Mouse (Mus musculus): ENCODE data around the gene Slc6a8. TPM values are rescaled to one million over a fixed set of nuclear protein-coding genes. Genes with fewer than 3 reads are reported as not detected.

The Slc6a8 gene
- 1 to 10 TPM in 1 of 3 experiments, under 1 TPM in 2; 0.82 to 1.2 (median 0.86) TPM for polyA plus RNA-seq (2017; shearing (Covaris generic))

DNA sequence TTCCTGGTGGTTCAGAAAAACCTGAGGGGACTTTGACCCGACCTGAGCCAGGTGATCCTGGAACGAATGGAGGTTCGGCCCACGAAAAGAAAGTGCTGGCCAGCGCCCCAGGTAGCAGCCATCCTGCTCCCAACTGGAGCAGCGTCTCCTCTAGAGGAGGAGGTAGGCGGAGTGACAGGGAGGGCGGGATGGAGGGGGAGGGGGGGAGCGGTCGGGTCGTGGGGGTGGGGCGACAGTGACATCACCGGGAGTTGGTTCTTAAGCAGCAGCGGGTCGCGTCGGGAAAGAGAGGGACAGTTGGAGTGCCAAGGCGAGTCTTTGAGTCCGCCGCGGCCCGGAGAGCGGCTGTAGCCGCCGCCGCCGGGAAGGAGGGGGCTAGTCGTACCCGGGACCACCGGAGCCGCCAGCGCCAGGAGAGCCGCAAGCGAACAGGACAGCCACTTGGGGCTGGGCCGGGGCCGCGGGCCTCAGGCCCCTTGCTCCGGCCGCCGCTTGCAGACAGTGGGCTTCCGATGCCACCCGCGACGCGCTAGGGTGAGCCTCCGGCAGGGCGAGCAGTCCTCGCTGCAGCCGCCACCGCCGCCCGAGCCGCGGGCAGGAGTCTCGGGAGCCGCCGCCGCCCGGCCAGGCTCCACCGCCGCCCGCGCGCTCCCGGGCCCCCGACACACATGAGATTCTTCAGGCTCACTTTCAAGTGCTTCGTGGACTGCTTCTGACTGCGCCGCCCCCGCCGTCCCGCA lies at the start of gene Slc6a8:
Gene Slc6a8, plus strand, starts transcription at position 272 of the 740 bp plus-strand sequence.
- peak; percentile 29 for ATAC-seq

DNA sequence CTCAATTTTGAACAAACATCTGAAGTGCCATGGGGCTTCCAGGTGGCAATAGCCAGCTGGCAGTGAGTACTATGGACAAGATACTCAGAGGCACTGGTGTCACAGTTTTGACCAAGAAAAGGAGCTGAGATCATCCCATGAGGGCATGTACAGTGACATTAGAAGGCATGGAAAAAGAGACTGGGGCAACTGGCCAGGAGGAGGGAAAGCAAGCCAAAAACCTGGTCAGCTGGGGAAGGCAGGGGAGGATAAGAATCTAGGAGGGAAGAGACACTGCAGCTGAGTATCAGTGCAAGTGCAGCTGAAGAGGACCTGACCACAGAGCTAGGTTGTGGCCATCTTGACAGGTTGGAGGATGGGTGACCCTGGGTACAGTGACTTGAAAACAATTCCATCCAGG lies 46.0 kb upstream of the Slc6a8 start:
- no peak for ATAC-seq

DNA sequence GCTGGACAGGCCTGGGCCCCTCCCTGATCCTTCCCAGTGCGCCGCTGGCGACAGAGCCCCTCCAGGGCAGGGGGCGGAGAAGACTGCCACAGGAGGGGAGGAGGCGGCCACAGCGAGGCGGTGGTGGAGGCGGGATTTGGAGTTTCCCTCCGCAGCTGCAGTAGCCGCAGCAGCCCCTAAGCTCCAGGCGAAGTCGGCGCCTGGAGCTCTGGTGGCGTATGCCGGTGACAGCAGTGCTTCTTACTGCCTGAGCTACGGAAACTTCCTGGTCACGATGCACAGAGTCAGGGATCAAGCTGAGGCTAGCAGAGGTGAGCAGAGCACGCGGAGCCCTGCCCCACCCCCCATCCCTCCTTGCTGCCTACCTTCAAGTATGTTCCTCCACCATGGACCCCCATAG lies 37.5 kb upstream of the Slc6a8 start:
- peak; percentile 38 for ATAC-seq

DNA sequence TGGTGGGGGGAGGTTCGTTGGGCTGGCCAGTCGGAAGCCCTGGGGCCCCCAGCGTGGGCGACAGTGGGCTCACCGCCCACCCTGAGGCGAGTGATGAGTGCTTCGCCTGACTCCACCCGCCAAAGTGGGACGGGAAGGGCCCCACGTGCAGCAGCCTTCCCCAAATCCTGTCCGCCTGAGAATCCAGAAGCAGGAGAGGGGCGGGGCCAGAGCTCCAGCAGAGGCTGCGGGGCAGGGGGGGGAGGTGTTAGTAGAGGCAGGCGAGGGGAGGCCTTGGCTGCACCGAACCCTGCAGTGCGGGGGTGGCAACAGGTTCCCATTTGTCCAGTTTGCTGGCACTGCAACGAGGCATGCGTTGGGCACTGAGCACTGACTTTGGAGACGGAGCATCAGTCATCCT lies 35.5 kb upstream of the Slc6a8 start:
- ATAC-seq: no peak

DNA sequence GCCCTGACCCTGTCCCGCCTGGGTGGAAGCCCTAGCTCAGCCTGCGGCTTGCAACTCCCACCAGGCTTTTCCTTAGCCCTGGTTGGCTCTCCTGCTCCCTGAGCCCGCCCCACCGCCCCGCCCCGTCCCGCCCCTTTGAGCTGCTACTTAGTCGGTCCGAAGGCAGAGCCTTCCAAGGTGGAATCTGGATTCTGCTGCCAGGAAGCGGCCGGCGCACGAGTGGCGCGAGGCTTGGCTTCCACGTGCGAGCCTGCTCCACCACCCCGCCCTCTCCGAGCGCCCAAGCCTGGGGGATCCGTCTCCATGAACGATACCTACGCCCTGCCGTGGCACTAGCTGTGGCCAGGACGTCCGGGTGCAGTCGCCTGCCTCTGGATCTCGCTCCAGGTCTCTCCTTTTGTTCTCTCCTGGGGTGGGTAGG lies 33.7 kb upstream of the Slc6a8 start, which contains the start of gene Dusp9:
Gene Dusp9, plus strand, starts transcription at position 165 of the 421 bp plus-strand sequence.
- peak; percentile 41 for ATAC-seq

DNA sequence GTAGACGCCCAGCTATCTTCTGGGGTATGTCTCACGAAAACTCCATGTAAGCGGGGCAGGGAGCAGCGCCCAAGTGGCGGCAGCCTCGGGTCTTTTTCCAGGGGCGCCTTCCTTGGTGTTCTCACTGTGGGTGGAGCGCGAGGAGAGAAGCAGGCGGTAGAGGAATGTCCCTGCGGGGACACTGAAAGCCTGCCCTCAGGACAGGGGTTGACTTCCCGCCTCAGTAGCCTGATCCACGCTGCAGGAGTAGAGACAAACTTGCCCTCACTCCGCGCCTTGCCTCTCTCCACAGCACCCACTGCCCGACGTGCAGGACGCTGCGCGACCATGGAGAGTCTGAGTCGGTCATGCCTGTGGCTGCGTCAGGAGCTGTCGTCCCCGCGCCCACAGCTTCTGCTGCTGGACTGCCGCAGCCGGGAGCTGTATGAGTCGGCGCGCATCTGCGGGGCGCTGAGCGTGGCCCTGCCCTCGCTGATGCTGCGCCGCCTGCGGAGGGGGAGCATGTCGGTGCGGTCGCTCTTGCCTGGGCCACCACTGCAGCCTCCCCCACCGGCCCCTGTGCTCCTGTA lies 33.0 kb upstream of the Slc6a8 start:
- no peak for ATAC-seq

DNA sequence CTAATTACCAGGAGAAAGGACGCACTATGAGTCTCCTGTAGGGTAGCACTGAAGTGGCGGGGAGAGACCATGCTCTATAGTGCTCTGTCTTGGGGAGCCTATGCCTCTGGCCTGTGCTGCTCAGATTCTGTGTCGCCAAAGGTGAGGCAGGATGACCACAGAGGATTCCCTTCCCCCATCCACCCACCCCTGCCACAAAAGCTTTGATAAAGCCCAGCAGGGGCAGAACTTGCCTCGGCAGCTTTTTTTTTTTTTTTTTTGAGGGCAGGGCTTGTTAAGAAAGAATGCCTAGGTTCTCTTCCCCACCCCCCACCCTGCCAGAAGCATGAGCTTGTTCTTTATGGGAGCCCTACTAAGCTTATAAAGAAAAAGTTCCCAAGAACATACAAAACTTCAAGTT lies 27.8 kb upstream of the Slc6a8 start:
- no peak for ATAC-seq

DNA sequence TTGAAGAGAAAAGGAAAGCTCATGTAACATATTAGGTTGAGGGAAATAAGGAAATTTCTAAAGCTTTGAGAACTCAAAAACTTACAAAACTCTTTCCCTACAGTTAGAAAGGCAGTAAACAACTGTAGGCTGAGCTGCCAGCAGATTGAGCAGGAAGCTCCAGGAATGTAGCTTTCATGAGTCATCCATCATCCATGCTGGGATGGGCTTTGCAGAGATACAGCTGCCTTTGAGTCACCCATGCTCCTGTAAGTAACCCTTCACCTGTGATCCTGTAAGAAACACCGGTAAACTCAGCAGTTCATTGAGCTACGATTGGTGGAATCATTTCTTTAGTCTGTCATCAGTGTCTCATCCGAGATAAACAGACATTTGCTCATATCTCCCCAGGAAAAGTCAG lies 22.1 kb upstream of the Slc6a8 start:
- no peak for ATAC-seq

DNA sequence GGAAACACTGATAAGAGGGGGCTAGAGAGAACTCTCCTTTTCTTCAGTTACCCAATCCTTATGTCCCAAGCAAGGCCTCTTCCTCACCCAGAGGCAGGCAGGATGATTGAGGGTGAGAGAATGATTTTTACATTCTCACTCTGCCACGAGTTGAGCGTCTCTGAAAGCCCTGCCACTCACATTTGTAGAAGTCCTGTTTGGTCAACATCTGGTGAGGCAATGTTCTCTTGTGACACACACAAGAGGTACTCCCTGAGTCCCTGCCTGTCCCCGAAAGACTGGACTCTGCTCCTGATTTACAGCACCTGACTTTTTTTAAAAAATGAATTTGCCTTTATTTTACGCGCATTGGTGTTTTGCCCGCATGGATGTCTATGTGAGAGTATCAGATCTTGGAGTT lies 19.6 kb upstream of the Slc6a8 start:
- no peak for ATAC-seq

DNA sequence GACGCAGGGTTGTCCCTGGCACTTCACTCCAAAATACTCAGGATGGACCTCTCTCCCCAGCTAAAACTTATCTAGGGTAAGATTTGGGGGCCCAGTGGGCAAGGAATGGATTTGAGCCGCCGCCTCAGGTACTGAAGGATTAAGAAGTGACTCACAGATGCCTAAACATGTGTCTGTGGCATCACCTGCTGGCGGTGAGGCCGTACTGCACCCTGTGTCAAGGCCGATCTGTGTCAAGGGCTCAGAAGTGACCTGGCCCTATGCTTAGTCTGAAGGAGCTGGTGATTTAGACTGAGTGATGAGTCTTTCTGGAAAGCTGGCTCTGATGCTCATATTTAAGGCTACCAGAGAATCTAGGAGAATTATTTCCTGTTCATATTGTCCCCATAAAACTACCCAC lies 18.8 kb upstream of the Slc6a8 start:
- peak; percentile 82 for ATAC-seq

DNA sequence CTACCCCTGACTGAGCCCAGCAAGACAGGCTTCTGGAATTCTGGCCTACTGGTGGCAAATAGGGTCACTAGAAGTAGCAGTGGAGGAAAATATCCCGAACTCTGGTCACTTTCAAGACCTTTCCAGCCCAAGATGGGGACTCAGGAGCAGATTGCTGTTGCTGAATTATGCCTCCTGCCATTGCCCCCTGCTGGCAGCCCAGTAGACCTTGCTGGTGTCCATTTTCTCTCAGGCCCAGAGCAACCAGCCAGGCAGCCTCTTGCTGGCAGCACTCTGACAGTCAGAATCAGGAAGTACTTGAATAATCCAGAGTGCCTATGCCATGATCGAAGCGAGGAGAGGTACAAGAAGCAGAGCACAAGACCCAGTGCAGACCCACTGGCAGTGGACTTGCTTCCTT lies 17.4 kb upstream of the Slc6a8 start:
- ATAC-seq: no peak

DNA sequence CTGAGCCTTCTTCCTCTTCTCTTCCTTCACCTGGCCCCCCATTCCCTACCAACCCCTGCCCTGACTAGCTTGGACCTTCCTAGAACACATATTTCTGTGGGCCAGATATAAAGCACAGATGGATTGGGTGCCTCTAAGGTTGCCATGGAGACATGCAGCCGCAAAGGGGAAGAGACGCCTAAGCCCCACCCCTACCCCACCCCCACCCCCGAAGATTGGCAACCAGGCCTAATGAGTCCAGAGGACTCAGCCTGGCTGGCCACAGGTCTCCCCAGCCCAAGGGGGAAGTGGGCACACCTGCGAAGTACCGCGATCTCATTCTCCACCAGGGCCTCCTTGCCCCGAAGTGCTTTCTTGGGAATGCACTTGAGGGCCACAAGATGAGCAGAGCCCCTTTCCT lies 14.6 kb upstream of the Slc6a8 start:
- ATAC-seq: no peak

DNA sequence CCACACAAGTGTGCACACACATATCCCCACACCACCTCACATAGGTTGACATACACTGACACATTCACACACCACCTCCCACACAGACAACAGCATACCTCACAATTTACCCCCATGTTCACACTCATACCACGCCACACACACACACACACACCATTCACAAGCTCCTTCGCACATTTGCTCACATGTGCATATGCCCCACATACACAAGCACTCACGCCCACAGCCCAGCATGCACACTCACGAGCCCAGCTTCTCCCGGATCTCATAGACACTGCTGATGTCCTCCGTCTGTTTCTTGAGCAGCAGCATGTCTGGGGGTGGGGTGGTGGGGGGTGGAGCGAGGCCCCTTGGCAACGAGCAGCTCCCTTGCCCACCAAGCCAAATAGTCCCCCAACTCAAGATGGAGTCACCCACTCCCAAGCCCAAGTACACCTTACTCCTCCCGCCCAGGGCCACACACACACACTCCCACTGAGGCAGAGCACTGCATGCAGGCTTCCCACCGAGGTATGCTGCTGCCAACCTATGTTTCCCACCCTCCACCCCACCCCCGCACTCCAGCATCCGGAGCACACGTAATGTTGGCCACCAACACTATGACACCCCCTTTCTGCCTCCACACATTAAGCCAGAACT lies 13.9 kb upstream of the Slc6a8 start:
- no peak for ATAC-seq

DNA sequence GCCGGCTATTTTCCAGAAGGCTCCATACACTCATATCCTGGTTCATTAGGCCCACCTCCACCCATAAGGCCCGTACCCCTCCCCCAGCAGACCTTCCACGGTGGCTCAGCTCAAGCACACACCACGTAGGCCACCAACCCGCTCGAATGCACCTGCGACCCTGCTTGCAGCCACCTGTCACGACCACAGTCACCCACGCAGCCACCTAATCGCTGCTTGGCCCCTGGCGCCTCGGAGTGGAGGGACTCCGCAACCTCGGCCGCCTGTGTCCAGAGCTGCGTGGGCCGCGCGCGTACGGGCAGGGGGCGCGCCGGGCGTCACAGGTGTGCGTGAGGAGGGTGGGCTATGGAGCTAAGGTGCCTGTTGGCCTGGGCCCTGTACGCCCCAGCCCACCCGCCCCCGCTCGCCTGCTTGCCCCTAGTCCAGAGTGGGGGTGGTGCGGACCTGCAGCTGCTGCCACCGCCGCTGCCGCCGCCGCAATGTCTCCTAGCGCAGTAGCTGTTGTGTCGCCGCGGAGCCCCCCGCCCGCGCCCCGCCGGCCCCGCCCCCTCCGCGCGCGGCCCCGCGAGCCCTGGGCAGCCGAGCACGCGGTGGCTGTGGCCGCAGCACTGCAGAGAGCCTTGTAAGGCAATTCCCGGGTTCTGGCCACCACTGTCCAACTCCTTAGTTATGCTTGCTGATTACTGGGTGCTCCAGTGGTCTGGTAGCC lies 13.2 kb upstream of the Slc6a8 start, which contains the start of gene Pnck:
Gene Pnck, minus strand, starts transcription at position 543 of the 709 bp plus-strand sequence.
- ATAC-seq: peak; percentile 50

DNA sequence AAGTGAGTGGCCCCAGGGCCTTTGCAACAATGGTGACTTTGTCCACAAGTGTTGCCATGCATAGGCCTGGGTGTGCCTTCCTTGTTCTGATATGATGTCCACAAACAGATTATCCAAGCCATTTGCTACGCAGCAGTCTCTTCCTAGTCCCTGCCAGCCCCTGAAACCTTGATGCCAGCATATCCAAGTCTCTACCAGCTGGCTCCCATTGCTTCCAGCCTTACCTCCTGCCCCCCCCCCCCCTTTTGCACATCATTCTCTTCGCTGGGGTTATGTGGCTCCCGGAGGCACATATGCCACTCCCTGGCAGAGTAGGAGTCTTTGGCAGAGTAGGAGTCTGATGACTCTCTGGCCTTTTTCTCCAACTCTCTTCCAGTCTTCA lies 12.7 kb upstream of the Slc6a8 start:
- no peak for ATAC-seq

DNA sequence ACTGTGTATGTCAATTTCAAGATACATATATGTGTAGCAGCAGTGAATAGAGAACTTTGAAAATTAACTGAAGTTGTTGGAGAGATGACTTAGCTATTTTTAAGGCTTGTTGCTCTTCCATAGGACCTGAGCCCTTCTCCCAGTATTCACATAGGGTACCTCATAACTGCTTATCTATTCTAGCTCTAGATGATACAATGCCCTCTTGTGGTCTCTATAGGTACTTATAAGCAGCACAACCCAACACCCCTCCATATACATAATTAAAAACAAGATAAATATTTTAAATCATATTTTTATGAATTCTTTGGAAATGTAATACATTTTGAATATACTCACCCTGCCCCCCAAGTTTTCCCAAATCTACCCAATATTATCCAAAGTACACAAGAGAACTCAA lies 9.8 kb upstream of the Slc6a8 start:
- ATAC-seq: no peak

DNA sequence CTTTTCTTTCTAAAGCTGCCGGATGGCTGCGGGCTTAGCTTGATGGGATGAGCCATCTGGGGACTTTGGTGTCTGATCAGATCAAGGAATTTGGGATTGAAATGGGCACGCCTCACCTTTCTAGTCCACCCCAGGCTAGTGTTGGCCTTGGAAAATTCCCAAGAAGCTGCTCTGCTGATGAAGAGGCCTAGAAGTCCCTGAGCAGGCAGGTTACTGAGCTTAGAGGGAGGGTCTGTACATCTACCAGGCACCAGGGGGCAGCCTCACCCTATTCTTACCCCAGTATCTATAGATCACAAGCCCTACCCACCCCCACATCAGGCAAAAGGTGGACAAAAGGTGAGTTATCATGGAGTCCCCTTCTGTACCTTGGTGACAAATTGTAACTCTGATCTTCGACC lies 919 bp upstream of the Slc6a8 start:
- peak; percentile 78 for ATAC-seq

DNA sequence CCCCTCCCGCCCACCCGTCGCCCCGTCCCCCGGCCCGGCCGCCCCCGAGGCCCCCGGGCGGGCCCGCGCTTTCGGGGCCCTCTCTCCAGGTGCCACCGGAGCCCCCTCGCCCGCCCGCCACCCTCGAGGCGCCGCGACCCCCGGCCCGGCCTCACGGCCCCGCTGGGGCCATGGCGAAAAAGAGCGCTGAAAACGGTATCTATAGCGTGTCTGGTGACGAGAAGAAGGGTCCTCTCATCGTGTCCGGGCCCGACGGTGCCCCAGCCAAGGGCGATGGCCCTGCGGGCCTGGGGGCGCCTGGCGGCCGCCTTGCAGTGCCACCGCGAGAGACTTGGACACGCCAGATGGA lies 643 bp downstream of the Slc6a8 start:
- ATAC-seq: no peak

DNA sequence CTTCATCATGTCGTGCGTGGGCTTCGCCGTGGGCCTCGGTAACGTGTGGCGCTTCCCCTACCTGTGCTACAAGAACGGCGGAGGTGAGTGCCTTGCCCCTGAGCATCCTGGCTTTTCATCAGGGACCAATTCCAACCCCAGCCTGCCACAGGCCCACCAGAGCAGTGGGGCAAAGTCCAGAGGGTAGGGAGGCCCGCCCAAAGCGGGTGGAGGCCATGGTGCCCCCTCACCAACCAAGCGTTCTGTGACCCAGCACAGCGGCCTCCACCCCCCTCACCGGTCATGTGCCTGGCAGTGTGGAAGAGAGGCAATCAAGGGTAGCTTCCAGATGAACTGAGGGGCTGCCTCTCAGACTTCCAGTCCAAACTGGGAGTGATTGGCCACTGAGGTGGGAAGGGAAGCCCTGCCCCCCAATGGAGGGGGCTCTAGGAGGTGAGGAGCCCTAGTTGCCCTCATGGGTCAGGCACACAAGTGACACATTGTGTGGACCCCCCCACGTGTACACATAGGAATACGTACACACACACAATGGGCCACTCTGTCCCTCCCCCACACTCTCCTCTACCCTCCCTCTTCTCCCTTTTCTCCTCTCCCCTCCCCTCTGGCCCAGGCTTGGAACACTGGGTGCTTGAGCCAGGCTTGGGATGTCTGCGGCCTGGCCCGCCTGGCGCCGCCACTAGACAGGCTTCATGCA lies 1.2 kb downstream of the Slc6a8 start:
- ATAC-seq: no peak

DNA sequence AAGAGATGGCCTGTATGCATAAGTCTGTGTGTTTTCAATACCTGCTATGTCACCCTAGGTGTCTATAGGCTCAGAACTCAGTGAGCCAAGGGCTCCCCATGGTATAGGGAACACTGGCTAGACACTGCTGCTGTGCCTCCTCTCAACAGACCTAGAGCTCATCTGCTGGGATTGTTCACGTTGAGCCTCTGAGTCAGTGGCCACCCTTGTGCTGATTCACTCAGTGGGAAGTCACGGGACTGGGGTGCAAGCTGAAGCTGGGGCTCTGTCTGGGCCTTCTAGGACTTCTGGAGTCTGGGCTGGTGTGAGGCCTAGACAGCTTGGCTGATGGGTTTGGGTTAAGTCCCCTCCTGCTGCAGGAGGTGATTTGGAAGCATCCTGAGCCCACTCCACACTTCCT lies 2.3 kb downstream of the Slc6a8 start:
- no peak for ATAC-seq

DNA sequence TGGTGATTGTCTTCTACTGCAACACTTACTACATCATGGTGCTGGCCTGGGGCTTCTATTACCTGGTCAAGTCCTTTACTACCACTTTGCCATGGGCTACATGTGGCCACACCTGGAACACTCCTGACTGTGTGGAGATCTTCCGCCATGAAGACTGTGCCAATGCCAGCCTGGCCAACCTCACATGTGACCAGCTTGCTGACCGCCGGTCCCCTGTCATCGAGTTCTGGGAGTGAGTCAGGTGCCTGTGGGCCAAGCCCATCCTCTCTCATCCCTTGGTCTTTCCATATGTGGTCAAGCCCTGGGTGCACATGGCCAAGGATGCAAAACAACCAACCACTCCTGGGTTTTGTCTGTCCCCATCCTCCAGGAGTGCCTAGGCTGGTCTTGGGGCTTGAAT lies 3.7 kb downstream of the Slc6a8 start:
- no peak for ATAC-seq

DNA sequence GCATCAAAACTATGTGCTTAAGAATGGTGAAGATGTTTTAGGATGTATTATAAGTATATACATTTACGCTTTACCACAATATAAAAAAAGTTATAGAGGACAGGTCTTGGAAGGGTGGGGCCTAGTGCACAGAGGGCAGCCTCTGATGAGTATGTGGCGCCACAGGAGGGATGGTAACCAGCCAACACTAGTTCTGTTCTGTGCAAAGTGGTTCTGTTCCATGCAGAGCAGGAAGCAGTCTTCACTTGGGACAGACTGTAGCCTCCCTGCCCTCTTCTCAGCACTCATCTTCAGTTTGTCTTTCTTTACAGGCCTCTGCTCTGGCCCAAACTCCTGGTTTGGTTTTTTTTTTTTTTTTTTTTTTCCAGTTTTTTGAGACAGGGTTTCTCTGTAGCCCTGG lies 11.2 kb downstream of the Slc6a8 start:
- no peak for ATAC-seq

DNA sequence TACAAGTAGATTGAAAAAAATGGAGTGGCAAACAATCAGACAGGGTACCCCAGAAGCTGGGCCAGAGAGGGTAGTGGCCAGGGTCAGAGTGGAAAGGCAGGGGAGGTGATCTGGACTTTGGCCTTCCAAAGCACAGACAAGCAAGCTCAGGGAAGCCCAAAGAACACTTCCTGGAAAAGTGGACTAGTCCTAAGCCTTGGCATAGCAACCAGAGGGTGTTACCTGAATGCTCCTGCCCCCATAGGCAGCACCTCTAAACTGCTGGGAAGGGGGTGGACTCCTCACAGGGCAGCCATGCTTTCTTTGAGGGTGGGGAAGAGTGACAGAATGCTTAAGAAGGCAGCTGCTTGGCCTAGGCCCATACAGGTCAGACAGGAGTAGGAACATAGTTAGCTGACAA lies 12.0 kb downstream of the Slc6a8 start:
- no peak for ATAC-seq

Measured in inflammation-experienced regulatory T-cells, adult 6 months (primary cell).